Mouse (Mus musculus) adrenal gland, postnatal 36 days (tissue): ENCODE data around the gene Gm10322. TPM values are rescaled to one million over a fixed set of nuclear protein-coding genes. Genes with fewer than 3 reads are reported as not detected.

Source experiments
- DNase-seq, 2 experiments: peaks; one replicate each; pipeline ENCODE4 v3.0.0; 2021; ENCODE audit warnings: mixed read lengths in 1 of 2
- total RNA-seq, 2 experiments: library from RNA; stranded (reverse); gene quantifications; 2 replicates each; pipeline ENCODE4 v1.2.3; 2021

Gm10322 gene
- total RNA-seq, 2 experiments from 2014 or later = not detected

DNA sequence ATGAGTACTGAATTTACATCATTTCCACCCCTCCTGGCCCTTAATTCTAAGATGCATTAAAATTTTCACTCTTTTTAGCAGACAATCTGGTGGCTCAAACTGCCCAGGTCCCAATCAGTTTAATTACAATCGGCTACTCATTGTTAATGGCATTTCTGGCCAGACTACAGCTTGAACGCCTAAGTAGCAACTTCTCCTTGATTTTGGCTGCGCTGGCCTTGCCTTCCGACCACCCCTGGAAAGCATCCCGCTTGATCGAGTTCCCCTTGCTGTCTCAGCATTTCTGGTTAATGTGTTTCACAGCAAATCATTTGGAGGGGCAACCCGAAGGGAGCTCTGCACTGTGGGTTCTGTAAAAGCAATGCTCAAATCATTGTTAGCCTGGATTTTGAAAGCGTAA, 13.8 kb upstream of the Gm10322 start:
- DNase-seq = no peak

GRCm38 (mm10) chr10:59602891-59603290, 13.0 kb upstream of the Gm10322 start:
- DNase-seq = peak; percentile 40 to 50

GRCm38 (mm10) chr10:59603843-59604242, 12.0 kb upstream of the Gm10322 start:
- peak; percentile 29 to 50 for DNase-seq

GRCm38 (mm10) chr10:59604879-59605464, 10.9 kb upstream of the Gm10322 start:
- DNase-seq = no peak

DNA sequence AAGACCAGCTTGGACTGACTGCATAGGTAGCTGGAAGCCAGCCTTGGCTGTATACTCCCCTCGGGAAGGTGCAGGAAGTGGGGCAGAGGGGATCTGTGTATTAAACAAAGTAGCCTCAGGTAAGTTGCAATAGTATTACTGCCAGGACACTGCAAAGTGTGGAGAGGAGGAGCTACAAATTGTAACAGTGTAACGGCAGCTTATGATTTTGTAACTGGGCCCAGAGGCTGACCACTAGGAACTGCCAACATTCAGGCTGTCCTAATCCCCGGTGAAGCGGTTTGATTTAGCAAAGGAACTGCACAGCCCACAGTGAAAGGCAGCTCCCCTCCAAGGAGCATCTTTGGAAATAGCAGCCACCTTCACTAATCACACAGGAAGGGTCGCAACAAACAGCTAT, 2.6 kb upstream of the Gm10322 start:
- DNase-seq = no peak

- DNase-seq = no peak
These were observed 1.7 kb upstream of the Gm10322 start for GRCm38 (mm10) chr10:59614141-59614540.

- no peak for DNase-seq
These were observed 452 bp upstream of the Gm10322 start for GRCm38 (mm10) chr10:59615411-59615810.

DNA sequence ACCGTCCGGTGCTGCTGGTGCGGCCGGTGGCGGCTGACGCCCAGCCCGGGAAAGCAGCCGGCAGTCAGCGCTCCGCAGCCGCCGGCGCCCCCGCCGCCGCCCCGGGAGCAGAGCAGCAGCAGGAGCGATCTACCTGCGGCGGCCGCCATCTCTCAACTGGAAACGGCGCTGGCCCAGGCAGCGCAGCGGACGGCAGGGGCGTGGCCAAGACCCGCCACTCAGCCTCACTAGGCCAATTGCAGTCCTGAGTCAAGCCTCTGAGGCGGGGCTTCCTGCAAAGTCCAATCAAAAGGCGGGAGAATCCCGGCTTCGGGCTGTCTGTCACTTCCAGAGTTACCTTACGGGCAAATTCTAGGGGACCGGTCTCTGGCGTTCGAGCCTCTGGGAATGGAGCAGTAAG, 659 bp downstream of the Gm10322 start, which contains the start of gene Mcu:
TSS of gene Mcu (minus strand) at position 171 of the 400 bp plus-strand sequence.
- peak; percentile 97 for DNase-seq

- no peak for DNase-seq
These were observed 1.9 kb downstream of the Gm10322 start for GRCm38 (mm10) chr10:59617776-59618175.

- no peak for DNase-seq
These were observed 5.5 kb downstream of the Gm10322 start for GRCm38 (mm10) chr10:59621355-59621754.

GRCm38 (mm10) chr10:59623496-59623895, 7.6 kb downstream of the Gm10322 start:
- DNase-seq = no peak

DNA sequence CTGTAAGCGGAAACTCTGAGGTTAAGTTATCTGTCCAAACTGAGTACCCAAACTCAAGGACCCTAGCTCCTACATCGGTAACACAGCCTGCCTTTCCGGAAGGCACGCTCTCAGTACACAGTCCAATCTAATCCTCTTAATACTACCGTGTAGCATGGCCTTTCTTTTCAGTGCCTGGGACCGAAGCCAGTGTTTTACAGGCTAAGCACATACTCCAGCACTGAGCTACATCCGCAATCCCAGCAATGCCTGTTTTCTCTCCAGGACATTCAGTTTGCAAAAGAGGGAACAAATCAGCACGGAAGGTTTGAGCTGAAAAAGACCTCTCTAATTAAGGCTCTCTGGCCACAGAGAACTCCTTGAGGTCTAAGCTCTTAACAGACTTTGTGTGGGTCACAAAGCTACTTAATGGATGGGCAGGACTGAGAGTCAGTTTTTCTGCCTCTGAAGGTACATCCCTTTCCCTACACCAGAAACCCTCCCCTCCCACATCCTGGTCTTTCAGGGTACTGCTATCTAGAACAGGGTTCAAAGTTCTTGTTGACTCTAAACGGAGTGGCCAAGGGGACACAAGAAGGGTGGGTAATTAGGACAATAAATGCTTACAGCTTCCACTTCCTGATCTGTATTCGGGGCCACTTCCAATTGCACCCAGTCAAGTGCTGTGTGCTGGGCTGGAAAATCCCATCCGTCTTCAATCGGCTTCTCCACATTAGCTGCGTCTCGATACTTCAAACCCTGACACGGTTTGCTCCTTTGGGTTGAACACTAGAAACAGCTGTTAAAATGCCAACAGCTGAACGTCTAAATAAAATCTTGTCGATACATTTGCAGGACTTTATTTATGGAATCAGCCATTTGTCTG, 13.0 kb downstream of the Gm10322 start:
- no peak for DNase-seq

GRCm38 (mm10) chr10:59629506-59629782, 13.6 kb downstream of the Gm10322 start:
- no peak for DNase-seq

DNA sequence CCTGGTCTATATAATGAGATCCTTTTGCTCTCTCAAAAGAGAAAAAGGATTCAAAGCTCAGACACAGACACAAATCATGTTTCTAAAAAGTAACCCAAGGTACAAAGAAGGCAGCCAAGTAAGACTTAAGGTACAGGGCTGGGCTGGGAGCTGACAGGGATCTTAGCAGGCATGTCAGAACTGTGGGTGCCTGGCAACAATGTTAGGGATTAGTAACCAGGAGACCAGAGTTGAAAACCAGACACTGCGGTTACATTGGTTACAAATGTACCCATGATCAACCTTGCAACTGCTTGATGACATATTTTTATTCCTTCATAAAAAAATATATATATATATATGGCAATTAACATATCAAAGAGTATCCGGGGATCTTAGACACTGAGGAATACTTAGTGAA, 20.2 kb downstream of the Gm10322 start:
- no peak for DNase-seq

GRCm38 (mm10) chr10:59636751-59637533, 21.1 kb downstream of the Gm10322 start:
- no peak for DNase-seq

- DNase-seq = no peak
These were observed 21.8 kb downstream of the Gm10322 start for GRCm38 (mm10) chr10:59637596-59638124.

DNA sequence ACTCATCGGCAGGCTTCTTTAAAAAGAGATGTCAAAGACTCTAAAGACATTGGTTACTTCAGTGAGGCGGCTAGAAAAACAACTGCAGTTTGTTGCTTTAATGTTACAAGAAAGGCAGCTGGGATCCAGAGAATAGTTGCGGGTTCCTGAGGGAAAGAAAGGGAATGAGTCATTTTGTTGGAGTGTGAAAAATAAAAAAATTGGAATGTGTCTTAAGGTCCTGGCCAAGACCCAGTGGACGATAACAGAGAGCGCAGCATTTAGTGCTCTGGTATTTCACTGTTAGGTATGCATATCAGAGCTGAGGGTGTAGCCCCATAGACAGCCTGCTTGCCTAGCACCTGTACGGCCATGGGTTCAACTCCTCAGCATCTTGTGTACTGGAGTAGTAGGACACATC, 22.7 kb downstream of the Gm10322 start:
- no peak for DNase-seq

- no peak for DNase-seq
These were observed 27.0 kb downstream of the Gm10322 start for GRCm38 (mm10) chr10:59642659-59643377.

DNA sequence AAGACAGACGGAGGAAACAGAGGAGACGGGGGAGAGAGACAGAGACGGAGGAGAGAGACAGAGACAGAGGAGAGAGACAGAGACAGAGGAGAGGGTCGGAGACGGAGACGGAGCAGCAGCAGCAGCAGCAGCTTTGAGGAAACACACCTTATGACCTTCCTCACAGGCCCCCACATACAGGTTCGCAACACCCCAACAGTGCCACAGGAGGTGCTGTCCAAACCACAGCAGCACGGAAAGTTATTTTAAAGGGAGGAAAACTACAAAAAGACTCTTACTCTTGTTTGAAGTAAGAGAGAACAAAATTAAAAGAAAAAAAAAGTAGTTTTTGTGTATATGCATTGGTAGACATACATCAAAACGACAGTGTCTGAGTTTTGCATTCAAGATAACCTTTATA, 27.8 kb downstream of the Gm10322 start:
- no peak for DNase-seq

DNA sequence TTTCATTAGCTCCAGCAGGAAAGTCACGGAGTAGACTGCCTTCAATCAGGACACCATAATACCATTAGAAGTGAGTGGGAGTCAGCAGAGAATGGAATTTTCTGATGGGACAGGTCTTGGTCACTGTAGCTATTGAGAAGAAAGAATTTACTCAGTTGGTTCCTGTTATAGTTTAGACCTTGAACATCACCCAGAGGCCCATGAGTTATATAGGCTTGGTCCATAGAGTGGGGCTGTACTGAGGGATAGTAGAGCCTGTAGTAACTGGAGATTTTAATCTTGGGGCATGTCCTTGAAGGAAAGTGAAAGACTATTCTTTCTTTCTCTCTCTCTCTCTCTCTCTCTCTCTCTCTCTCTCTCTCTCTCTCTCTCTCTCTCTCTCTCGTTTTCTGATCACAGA, 28.8 kb downstream of the Gm10322 start:
- DNase-seq = no peak

DNA sequence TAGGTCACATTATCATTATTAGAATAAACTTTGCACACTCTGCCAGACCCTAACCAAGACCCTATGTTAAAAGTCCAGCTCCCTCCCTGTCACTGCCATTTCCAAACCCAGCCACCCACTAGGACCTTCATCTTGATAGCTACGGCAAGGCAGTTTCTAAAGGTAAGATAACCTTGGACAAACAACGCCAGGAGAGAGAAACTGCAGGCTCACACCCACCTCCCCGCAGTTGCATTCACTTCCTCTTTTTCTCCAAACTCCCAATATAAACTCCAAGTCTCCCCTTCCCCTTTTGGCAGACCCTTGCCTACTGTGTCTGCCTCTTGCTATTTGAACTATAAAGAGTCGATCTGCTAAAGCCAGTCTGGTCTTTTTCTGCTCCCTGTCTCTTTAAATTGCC, 29.3 kb downstream of the Gm10322 start:
- DNase-seq = no peak

DNA sequence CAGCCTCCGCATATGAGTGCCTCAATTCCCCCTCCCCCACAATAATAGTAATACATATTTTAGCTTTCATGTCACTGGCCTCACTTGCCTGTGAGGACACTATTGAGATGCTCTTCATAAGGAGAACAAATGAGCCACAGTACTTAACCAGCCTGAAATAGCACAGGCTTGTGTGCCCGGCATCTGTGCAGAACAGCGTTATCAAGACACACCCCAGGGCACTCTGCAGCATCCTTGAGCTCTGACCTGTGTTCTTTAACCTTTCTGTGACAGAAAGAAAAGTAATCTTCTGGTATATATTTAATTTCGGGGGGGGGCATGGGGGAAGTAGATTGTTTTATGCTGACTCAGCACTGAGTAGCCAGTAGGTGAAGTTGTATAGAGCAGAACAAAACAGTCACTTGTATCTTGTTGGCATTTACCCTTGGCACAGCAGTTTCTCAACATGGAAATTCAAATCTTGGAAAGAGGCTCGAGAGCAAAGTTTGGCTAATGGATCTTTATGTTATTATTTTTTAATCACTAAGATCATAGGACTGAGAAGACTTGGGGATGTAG, 31.0 kb downstream of the Gm10322 start:
- no peak for DNase-seq
